ENCODE assay signal across 8 mouse cellular contexts in the genomic region with DNA sequence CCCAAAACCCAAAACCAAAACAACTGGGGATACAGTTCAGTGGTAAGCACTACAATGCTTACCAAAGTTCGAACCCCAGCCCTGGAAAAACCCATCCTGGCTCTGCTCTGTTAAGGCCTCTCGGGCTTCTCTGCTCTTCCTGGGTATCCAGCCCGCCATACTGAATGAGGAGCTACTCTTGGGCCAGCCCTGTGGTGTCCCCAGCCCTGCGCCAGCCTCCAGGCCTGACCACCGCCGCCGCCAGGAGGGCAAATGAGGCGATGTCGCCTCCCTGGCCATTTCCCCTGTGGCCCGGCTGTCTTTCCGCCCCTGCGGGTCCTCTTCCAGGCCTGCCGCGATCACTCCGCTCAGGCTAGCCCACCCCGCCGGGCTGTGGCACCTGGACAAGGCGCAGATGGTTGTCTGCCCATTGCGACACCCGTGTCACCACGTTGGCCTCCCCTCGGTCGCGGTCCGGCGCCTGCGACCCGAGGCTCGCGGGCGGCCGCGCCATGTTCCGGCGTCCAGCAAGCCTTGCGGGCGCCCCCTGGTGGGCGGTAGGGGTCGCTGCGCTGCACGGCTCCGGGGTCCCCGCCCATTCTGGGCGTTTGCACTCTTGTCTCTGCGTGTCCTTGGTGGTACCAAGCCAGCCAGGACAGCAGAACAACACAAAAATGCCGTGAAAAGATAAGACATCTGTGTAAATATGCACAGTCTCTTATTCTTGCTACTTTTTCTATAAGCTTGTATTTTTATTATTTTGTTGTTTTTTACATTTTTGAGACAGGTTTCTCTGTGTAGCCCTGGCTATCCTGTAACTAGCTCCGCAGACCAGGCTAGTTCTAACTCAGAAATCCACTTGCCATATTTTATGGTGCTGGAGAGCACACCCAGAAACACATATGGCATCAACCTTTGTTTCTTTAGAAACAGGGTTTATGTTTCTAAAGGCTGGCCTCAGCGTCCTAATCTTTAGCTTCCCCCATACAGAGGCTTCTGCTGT. TPM values are rescaled to one million over a fixed set of nuclear protein-coding genes. Genes with fewer than 3 reads are reported as not detected.
DNase-seq lines count a peak whose midpoint lies in the region; ATAC-seq lines count a peak whose summit lies in the region.

A gene (minus strand): TSS at position 595 of the 982 bp plus-strand sequence.

- no peaks in the 10 kb centered on the region for H3K27me3 ChIP-seq in hindbrain, embryonic 11.5 days (ENCODE audit: control insufficient read depth, insufficient read depth, low read length)

- H3K9ac ChIP-seq in hindbrain, embryonic 11.5 days (ENCODE audit: low read depth, low read length), result peak within 1 kb of the TSS; percentile 92

- 5% methylated on average over 47 of the region's 48 CpGs for WGBS in hindbrain, embryonic 11.5 days

- ATAC-seq in hindbrain, embryonic 11.5 days (ENCODE audit: low FRiP score), result peak; percentile 97

- peak within 1 kb of the TSS; percentile 72 for H3K4me2 ChIP-seq in hindbrain, embryonic 11.5 days (replicated peaks; ENCODE audit: low read depth, low read length)

- peak within 1 kb of the TSS; percentile 60 for H3K4me3 ChIP-seq in hindbrain, embryonic 11.5 days (ENCODE audit: low read depth, low read length)

- peak; percentile 93 for DNase-seq in MN1 (ENCODE audit: low spot score)
- DNase-seq in cerebellum, adult 9-10 months, result peak; percentile 90
- DNase-seq in frontal cortex, adult 2 months (ENCODE audit: extremely low spot score in 1 of 2, low spot score in 1 of 2), result peak; percentile 69 to 92
- peak; percentile 96 for DNase-seq in hindbrain, embryonic 11.5 days (ENCODE audit: low spot score)
- DNase-seq in layer of hippocampus, postnatal 10 days (ENCODE audit: low spot score in 2 of 2), result peak; percentile 92 to 95
- DNase-seq in lung, postnatal 10 days, result peak; percentile 93
- DNase-seq in ovary, postnatal 36 days (ENCODE audit: low spot score), result peak; percentile 94
- DNase-seq in thymus, postnatal 25 days, result peak; percentile 84

- no peaks in the 10 kb centered on the region for H3K36me3 ChIP-seq in hindbrain, embryonic 11.5 days (ENCODE audit: control insufficient read depth, insufficient read depth, low read length)

- peak within 1 kb of the TSS; percentile 83 for H3K27ac ChIP-seq in hindbrain, embryonic 11.5 days (ENCODE audit: low read depth, low read length)

- H3K4me1 ChIP-seq in hindbrain, embryonic 11.5 days (replicated peaks; ENCODE audit: control insufficient read depth, insufficient read depth, low read length), result no peaks in the 10 kb centered on the region

- H3K9me3 ChIP-seq in hindbrain, embryonic 11.5 days (ENCODE audit: control insufficient read depth, low read length), result no peaks in the 10 kb centered on the region

RNA-seq across cellular contexts. Expression of the gene that starts here (rescaled TPM):
- 9.6 and 11.3 TPM in 2 replicates for polyA plus RNA-seq in frontal cortex, adult 2 months (2012; rRNA removed)
- polyA plus RNA-seq in hindbrain, embryonic 11.5 days (2014; fragmentation: Nextera tagmentation; extraction: Ambion mirVana), result 3.7 TPM in 2 replicates
- 10 to 100 TPM; 11.7 to 14.0 TPM for total RNA-seq in layer of hippocampus, postnatal 10 days (2021)

Comparison
In these comparisons a context has a peak if more than half of its experiments do, and no peak if none do; other contexts are left out.
1. Peak in every context shown above with its lines: DNase-seq, ATAC-seq, H3K4me3 ChIP-seq and H3K27ac ChIP-seq.